In the genomic region with DNA sequence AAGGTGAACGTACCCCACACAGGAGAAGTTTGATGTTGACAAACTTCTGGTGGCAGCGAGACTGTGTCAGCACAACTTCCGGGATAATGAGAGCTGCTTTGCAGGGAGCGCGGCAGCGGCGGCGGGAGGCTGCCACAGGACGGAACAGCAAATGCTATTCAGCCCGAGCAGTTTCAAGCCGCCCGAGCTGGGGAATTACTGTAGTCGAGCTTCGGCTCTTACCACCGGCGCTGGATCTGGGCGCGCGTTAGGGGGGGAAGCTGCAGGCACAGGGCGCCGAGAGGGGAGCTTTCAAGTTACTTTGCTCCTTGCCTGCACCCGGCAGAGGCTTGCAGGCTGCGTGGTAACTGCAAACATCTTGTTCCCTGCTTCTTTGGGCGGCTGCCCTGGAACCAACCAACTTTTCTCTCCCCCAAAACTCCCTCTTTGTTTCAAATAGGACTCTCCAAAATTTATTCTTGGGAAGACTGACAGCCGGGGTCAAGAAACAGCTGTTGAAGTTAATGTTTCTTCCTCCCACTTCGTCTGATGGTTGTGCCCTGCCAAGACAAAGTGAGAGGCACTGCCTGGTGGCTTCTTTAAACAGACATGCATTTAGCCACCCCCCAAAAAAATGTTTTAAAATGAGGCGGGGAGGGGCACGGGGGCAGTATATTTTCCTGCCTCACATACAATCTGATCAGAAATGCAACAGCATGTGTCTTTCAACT, we compare ENCODE assay signal across 8 mouse cellular contexts.
A peak's percentile ranks its signal among the peaks of the same experiment; 100 is the strongest.
DNase-seq lines count a peak whose midpoint lies in the region; ATAC-seq and TF ChIP-seq lines count a peak whose summit lies in the region.

No protein-coding gene starts in this region.

- intact Hi-C loops in heart, postnatal 36 days (cut with DNase I) = loop anchor here (1.0 to 5.0 kb wide), 6 partner anchors 50 to 444 kb away; a partner anchor contains a TSS

- H3K4me2 ChIP-seq in forebrain, embryonic 16.5 days (ENCODE audit: low read length) = peak overlapping the region; percentile 70
- H3K4me2 ChIP-seq in lung, embryonic 14.5 days = peak overlapping the region; percentile 84

- under 1% methylated on average over 28 of the region's 28 CpGs for WGBS in forebrain, embryonic 16.5 days
- WGBS in lung, embryonic 14.5 days = 0% methylated on average over 28 of the region's 28 CpGs
- 1% methylated on average over 28 of the region's 28 CpGs for WGBS in olfactory bulb, adult 2 months
- under 1% methylated on average over 28 of the region's 28 CpGs for WGBS in thymus, adult 2 months

- peak; percentile 90 for ATAC-seq in G1E (ENCODE audit: extremely low read depth, insufficient number of reproducible peaks, low FRiP score, poor library complexity, severe bottlenecking)
- ATAC-seq in forebrain, embryonic 16.5 days = peak; percentile 96
- ATAC-seq in lung, embryonic 14.5 days (ENCODE audit: insufficient read depth) = peak; percentile 94

- no peaks in the 10 kb centered on the region for H3K27me3 ChIP-seq in G1E (ENCODE audit: insufficient read depth, low read length)
- no peaks in the 10 kb centered on the region for H3K27me3 ChIP-seq in forebrain, embryonic 16.5 days (replicated peaks; ENCODE audit: control insufficient read depth, insufficient read depth, low read length)
- no peaks in the 10 kb centered on the region for H3K27me3 ChIP-seq in lung, embryonic 14.5 days (ENCODE audit: insufficient read depth, low read length)
- H3K27me3 ChIP-seq in thymus, adult 2 months (ENCODE audit: control insufficient read depth, insufficient read depth, low read length) = no peaks in the 10 kb centered on the region

- H3K9ac ChIP-seq in forebrain, embryonic 16.5 days (replicated peaks; ENCODE audit: low read depth, low read length) = peak overlapping the region; percentile 57
- H3K9ac ChIP-seq in lung, embryonic 14.5 days = peak overlapping the region; percentile 62

- H3K9me3 ChIP-seq in G1E (replicated peaks) = no peaks in the 10 kb centered on the region
- H3K9me3 ChIP-seq in forebrain, embryonic 16.5 days (ENCODE audit: control insufficient read depth, low read length) = no peaks in the 10 kb centered on the region
- H3K9me3 ChIP-seq in lung, embryonic 14.5 days (ENCODE audit: low read depth, low read length) = no peaks in the 10 kb centered on the region

- H3K4me1 ChIP-seq in G1E (ENCODE audit: insufficient read depth, low read depth, low read length) = peaks cover 38% of the 10 kb centered on the region
- peaks cover 57% of the 10 kb centered on the region for H3K4me1 ChIP-seq in forebrain, embryonic 16.5 days (replicated peaks; ENCODE audit: control insufficient read depth, insufficient read depth, low read length)
- peaks cover 42% of the 10 kb centered on the region for H3K4me1 ChIP-seq in lung, embryonic 14.5 days (ENCODE audit: insufficient read depth)
- peaks cover 13% of the 10 kb centered on the region for H3K4me1 ChIP-seq in olfactory bulb, adult 2 months (ENCODE audit: control insufficient read depth, insufficient read depth, low read length)
- H3K4me1 ChIP-seq in thymus, adult 2 months (replicated peaks; ENCODE audit: control insufficient read depth, insufficient read depth, low read length) = peaks cover 21% of the 10 kb centered on the region

- DNase-seq in G1E (ENCODE audit: low spot score) = peak; percentile 68
- DNase-seq in cerebellum, adult 18-20 months = peak; percentile 74 to 75
- peak; percentile 93 for DNase-seq in heart, postnatal 36 days
- DNase-seq in layer of hippocampus, adult 2 months (ENCODE audit: low spot score in 2 of 2) = peak; percentile 92 to 94
- DNase-seq in lung, embryonic 14.5 days = peak; percentile 98
- DNase-seq in thymus, adult 2 months = peak; percentile 97

- H3K4me3 ChIP-seq in G1E (ENCODE audit: low read depth, low read length) = peak overlapping the region; percentile 71
- peak overlapping the region; percentile 40 for H3K4me3 ChIP-seq in forebrain, embryonic 16.5 days (replicated peaks; ENCODE audit: low read length)
- peak overlapping the region; percentile 56 for H3K4me3 ChIP-seq in layer of hippocampus, adult 2 months
- H3K4me3 ChIP-seq in lung, embryonic 14.5 days (ENCODE audit: low read depth, low read length) = peak overlapping the region; percentile 34
- peak overlapping the region; percentile 46 for H3K4me3 ChIP-seq in olfactory bulb, adult 2 months (ENCODE audit: insufficient read depth, low read depth, low read length)
- H3K4me3 ChIP-seq in thymus, adult 2 months (ENCODE audit: control insufficient read depth, insufficient read depth, low read length) = peak overlapping the region; percentile 56

- TF ChIP-seq POLR2A in olfactory bulb, adult 2 months (IDR thresholded peaks at IDR 0.05; ENCODE audit: insufficient read depth, low read depth, low read length) = 0 out of 2 replicates have a peak, but pooled peaks have one; percentile 45
- peak; percentile 60; the same call in 1 of the 2 replicates for TF ChIP-seq POLR2A in thymus, adult 2 months (IDR thresholded peaks at IDR 0.05; ENCODE audit: control insufficient read depth, extremely low read depth, insufficient read depth, low read length, poor library complexity)

- H3K27ac ChIP-seq in forebrain, embryonic 16.5 days (ENCODE audit: low read length) = peak overlapping the region; percentile 98
- peak overlapping the region; percentile 95 for H3K27ac ChIP-seq in layer of hippocampus, adult 2 months
- H3K27ac ChIP-seq in lung, embryonic 14.5 days (ENCODE audit: low read depth) = peak overlapping the region; percentile 98
- H3K27ac ChIP-seq in olfactory bulb, adult 2 months (ENCODE audit: insufficient read depth, low read depth, low read length) = peak overlapping the region; percentile 94
- peak overlapping the region; percentile 96 for H3K27ac ChIP-seq in thymus, adult 2 months (ENCODE audit: control insufficient read depth, insufficient read depth, low read length)

- H3K36me3 ChIP-seq in G1E (replicated peaks) = no peaks in the 10 kb centered on the region
- H3K36me3 ChIP-seq in forebrain, embryonic 16.5 days (ENCODE audit: control insufficient read depth, insufficient read depth) = no peaks in the 10 kb centered on the region
- H3K36me3 ChIP-seq in lung, embryonic 14.5 days (ENCODE audit: insufficient read depth) = no peaks in the 10 kb centered on the region
- no peaks in the 10 kb centered on the region for H3K36me3 ChIP-seq in thymus, adult 2 months (ENCODE audit: control insufficient read depth, insufficient read depth, low read length)

- no peak for TF ChIP-seq CTCF in G1E (IDR thresholded peaks at IDR 0.05; ENCODE audit: low read depth, low read length)
- no peak for TF ChIP-seq CTCF in layer of hippocampus, adult 2 months (conservative IDR thresholded peaks at IDR 0.05)
- TF ChIP-seq CTCF in lung, embryonic 14.5 days (IDR thresholded peaks at IDR 0.05; ENCODE audit: low read depth) = no peak
- TF ChIP-seq CTCF in olfactory bulb, adult 2 months (IDR thresholded peaks at IDR 0.05; ENCODE audit: insufficient read depth, low read depth, low read length) = no peak
- TF ChIP-seq CTCF in thymus, adult 2 months (IDR thresholded peaks at IDR 0.05; ENCODE audit: borderline replicate concordance, control insufficient read depth, extremely low read depth, insufficient read depth, low read length, poor library complexity) = 0 out of 2 replicates have a peak, but pooled peaks have one; percentile 21

Comparison
In these comparisons a context has a peak if more than half of its experiments do, and no peak if none do; other contexts are left out.
1. Peak in every context shown above with its lines: DNase-seq, ATAC-seq, H3K4me3 ChIP-seq and H3K27ac ChIP-seq.